Mouse (Mus musculus) small intestine, adult 2 months (tissue): Measurements from ENCODE around the gene Gm6583.
"Not testable (repeated sequence)": the region's sequence is repeated elsewhere in the genome, so short reads cannot be mapped to it uniquely, and the experiment has no call there.

Experiments
- CTCF ChIP-seq: fragments of 200-500 bp; IDR thresholded peaks from 2 replicates; pipeline ENCODE4 v1.5.1; 2012; ENCODE audit warnings: low read depth, mild to moderate bottlenecking, control low read depth, inconsistent platforms, low read length, moderate library complexity, mixed read lengths; ENCODE audit not compliant: insufficient replicate concordance, insufficient read length; ENCODE audit errors: extremely low read depth
- POLR2A ChIP-seq: fragments of 200-500 bp; IDR thresholded peaks from 2 replicates; pipeline ENCODE4 v1.6.1; 2012; ENCODE audit warnings: low read depth, mild to moderate bottlenecking, control low read depth, inconsistent platforms, low read length, moderate library complexity

GRCm38 (mm10) chr5:112319343-112319742, 36.5 kb downstream of the Gm6583 start:
- TF ChIP-seq CTCF, POLR2A: not testable (repeated sequence)
